Mouse (Mus musculus): ENCODE data around the gene Spdye4a.
A peak's percentile ranks its signal among the peaks of the same experiment; 100 is the strongest.
"Not testable (repeated sequence)": the region's sequence is repeated elsewhere in the genome, so short reads cannot be mapped to it uniquely, and the experiment has no call there.

The Spdye4a gene

DNA sequence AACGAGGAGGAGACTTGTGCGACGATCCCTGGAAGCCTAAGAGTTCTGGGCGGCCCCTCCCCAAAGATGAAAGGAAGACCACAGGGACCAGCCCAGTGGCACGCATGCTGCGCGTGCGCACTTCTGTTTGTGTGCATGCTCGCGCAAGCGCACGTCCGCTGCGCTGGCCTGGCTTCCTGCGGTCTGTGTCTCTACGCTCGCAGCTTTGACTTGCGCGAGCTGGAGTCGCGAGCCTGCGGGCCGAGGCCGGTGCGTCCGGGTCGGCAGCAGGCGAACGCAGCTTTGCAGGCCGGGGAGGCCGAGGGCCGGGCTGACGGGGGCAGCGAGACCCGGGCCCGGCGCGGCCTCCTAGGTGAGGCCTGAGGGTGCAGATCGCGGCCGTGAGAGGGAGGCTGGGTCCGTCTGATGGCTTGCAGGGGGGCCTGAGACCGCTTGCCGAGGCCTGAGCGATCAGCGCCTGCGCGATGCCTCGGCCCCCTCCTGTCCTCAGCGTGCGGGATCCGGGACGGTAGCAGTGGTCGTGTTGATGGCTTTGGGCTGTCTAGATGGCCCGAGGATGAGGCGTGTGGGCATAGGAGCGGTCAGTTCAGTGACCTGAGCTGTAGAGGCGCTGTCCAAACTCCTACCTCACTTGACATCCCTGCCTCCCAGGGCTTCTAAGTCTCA lies 8.5 kb upstream of the Spdye4a start, which contains the start of gene Zfp12:
Gene Zfp12 (plus strand): TSS at position 136 of the 666 bp plus-strand sequence.
- peak; percentile 23 for DNase-seq (ENCODE audit: extremely low read depth, low read depth, low spot score)

DNA sequence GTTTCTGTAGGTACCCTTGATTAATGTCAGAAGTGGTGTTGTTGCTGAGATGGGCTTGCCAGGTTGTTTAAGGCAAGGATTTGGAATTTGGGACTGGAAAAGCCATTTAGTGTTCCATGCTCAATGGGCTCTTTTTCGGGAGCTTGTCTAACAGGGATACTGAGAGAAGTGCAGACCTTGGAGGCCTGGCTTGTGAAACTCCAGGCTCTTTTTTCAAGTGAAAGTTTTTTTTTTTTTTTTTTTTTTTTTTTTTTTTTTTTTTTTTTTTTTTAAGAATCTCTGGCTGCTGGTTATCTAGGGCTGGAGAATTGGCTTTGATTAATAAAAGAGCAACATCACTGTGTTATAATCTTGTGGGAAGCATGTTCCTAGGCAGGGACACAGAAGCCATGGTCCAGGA lies 4.4 kb downstream of the Spdye4a start:
- DNase-seq (ENCODE audit: extremely low read depth, low read depth, low spot score): no peak

DNA sequence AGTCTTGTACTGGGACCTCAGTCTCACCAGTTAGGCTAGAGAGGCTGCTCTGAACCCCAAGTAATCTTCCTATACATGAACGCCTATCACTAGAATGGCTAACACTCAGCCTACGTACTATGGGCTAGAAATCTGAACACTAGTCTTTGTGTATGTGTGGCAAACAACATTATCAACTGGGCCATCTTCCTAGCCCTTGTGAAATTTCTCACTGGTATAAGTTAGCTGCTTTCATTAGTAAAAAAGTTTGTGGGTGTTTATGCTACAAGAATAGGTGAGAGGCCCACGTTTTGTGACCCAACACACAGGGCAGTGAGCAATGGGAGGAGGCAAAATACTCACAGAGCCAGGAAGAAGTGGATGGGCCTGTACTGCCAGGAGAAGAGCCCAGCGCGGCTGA lies 5.7 kb downstream of the Spdye4a start:
- DNase-seq (ENCODE audit: extremely low read depth, low read depth, low spot score): peak; percentile 74

DNA sequence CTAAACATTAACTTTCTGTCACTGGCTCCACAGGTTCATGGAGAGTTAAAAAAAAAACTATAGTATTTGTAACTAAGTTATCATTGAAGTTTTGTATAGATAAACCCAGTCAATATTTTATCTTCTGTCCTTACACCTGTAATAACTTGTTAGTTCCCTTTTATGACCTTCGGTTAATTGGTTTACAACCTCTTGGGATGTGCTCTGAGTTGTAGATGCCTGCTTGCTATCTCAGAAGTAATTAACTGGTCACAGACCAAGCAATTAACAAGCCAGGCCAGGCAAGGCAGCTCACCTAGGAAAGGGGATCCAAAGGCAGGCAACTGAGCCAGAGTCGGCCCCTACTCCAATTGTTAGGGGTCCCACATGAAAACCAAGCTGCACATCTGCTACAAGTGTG lies 12.9 kb downstream of the Spdye4a start:
- no peak for DNase-seq (ENCODE audit: extremely low read depth, low read depth, low spot score)

DNA sequence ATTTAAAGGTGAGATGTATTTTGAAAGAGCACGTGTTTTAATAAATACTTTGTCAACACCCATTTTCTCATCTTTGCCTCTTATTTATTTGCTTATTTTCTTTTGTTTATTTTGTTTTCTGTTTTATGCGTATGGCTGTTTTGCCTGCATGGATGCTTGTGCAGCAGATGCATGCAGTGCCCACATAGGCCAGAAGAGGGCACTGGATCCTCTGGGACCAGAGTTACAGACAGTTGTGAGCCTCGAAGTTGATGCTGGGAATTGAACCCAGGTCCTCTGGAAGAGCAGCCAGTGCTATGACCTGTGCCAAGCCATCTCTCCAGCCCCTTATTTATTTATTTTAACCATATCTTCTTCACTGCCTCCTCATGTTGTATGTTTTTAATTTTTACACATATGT lies 21.7 kb downstream of the Spdye4a start:
- DNase-seq (ENCODE audit: extremely low read depth, low read depth, low spot score): no peak

DNA sequence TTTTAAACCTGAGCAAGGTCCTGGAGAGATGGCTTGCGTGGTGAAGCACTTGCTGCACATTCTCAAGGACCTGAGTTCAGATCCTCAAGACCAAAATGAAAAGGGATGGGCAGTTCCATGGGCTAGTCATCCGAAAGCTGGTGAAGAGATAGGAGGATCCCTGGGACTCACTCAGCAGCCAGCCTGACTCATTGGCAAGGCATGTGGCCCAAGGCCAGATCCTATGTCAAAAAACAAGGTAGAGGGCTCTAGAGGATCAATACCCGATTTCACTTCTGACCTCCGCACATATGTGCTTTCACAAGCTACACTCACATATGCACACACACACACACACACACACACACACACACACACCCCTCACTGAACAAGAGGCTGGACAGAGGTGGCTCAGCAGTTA lies 30.2 kb downstream of the Spdye4a start:
- no peak for DNase-seq (ENCODE audit: extremely low read depth, low read depth, low spot score)

DNA sequence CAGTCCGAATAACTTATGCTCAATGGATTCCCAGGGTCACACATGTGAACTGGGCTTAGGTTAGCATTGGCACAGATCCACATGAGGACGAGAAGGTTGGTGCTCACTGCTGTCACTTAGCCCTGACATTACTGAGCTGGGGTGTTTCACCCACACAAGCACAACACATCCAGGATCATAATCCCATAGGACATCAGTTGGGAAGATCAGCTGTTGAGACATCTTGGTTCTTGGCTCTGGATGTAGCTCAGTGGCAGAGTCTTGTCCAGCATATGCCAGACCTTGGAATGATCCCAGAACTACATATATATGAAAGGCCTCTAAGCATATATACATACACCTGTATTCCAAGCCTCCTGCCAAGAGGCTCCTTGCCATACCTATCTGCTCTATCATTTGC lies 31.5 kb downstream of the Spdye4a start:
- DNase-seq (ENCODE audit: extremely low read depth, low read depth, low spot score): peak; percentile 42

DNA sequence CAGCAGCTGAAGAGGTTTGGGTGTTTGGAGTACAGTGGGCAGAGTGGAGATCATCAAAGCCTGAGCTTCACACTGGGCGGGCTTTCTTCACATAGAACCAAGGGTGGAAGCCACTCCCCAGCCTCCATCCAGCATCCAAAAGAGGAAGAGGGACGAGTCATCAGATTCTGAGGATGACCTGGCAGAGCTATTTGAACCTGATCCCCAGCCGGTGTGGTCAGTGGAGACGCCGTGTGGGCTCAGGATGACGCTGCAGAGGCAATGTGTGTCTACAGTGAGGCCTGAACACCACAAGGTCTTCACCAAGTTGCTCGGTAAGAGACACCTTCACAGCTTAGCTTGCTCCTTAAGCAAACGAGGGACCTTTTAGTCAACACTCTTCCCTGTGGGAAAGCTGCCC lies 31.9 kb downstream of the Spdye4a start:
- not testable (repeated sequence) for DNase-seq (ENCODE audit: extremely low read depth, low read depth, low spot score)

DNA sequence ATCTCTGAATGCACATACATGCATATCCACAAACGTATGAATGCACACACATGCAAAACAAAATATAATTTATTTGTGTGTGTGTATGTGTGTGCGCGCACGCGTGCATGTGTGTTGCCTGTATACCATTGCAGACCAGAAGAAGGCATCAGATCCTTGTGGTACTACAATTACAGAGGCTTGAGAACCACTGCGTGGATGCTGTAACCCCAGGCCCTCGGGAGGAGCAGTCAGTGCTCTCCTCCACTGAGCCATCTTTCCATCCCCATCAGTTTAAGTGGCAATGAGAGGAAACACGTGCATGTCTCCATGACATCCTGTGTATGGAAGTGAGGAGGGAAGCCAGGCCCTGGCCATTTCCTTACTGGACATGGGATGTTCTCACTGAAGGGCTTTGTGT lies 33.9 kb downstream of the Spdye4a start:
- no peak for DNase-seq (ENCODE audit: extremely low read depth, low read depth, low spot score)

DNA sequence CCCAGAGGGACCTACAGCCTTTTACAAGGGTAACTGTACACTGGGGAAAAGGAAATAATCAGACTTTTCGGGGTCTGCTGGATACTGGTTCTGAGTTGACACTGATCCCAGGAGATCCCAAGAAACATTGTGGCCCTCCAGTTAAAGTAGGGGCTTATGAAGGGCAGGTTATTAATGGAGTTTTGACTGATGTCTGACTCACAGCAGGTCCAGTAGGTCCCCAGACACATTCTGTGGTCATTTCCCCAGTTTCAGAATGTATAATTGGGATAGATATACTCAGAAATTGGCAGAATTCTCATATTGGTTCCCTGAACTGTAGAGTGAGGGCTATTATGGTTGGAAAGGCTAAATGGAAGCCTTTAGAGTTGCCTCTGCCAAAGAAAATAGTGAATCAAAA lies 38.7 kb downstream of the Spdye4a start:
- not testable (repeated sequence) for DNase-seq (ENCODE audit: extremely low read depth, low read depth, low spot score)

DNA sequence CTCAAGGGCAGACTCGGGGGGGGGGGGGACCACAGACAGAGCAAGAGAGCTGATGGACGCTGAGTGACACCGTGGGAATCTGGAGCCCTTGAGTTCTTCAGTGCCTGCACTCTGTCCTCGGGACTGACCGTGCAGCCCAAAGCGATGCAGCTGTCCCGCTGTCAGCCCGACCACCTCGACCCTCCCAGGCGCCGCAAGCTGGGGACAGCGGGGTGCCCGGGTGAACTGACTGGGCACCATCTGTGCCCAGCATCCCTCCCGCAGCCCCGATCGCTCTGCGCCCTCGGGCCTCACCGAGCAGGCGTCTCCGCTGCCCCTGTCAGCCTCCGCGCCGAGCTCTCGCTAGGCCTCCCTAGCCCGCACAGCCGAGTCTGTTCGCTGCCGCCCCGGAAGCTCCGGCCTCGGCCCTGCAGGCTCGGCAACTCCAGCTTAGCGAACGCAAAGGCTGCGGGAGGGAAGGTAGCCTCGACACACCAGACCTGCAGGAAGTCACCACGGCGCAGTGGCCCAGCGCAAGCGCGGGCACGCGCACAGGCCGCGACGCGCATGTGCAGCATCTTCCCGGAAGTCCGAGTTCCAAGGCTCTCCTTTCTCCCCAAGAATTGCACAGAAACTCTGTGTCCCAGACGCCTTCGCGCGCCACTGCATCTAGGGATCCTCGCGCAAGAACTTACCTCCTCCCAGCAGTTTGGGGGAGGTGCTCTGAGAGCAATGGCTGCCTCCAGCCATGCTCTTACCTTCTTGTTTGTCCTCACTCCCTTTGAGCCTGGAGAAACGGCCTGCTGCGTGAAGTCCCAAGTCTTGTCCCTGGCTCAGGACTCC lies 46.2 kb downstream of the Spdye4a start, which contains the start of the genes Rbak and Spdye4b:
Gene Rbak (minus strand): TSS at position 521 of the 822 bp plus-strand sequence.
Gene Spdye4b (plus strand): TSS at position 763 of the 822 bp plus-strand sequence.
- DNase-seq (ENCODE audit: extremely low read depth, low read depth, low spot score): peak; percentile 71

DNA sequence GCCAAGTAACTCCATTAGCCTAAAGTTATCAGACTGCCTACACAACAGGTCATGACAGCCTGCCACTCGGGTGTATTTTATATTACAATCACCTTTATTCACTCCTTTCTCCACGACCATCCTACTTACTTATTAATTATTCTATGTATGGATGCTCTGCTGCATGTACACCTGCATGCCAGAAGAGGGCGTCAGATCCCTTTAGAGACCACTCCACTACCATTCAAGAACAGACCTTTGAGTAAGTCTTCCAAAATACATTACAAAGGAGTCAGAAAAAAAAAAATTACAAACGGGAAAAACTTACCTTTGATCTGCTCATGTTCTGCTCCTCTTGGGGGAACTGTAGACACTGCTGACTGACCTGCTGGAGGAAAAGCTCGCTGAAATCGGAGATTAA lies 47.5 kb downstream of the Spdye4a start:
- DNase-seq (ENCODE audit: extremely low read depth, low read depth, low spot score): no peak

DNA sequence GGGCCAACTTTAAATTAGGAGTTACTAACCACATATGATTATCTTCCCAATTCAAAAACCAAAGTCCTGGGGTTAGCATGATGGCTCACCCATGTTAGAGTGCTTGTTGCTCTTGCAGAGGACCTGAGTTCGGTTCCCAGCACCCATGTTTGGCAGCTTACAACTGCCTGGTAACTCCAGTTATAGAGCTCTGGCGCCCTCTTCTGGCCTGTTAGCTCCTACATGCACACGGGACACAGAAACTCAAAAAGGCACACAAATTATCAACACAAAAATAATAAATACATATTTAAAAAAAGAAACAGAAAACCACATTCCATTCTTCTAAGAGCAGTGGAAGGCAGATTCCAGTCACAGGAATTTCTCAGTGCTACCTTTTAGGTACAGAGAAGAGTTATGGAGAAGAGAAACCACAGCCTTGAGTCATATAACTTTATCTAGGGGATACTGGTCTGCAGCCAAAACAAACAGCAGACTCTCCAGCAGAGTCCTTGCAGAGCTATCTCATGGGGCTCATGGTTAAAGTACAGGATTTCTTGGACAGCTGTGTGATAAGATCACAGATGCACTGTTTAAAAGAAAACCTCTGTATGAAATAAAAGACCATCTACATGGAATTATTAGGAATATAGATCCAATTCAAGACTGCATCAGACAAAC lies 49.0 kb downstream of the Spdye4a start:
- DNase-seq (ENCODE audit: extremely low read depth, low read depth, low spot score): no peak

DNA sequence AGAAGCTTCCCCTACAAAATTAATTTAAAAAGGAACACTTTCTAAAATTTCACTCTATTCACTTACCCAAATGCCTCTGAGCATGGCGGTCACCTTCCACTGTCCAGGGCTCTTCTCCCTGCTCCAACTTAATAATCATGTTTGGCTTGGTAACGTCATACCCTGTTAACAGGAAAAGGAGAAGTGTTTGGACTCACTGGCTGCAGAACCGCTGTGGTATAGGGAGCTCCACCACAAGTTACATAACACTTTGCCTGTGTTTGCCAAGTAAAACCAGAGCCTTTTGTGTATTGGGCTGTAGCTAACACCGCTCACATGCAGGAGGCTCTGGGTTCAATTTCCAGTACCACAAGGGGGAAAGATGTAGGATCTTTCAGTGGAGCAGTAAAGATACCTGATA lies 50.7 kb downstream of the Spdye4a start:
- DNase-seq (ENCODE audit: extremely low read depth, low read depth, low spot score): no peak

Data from fat pad, adult 2 months (tissue).